Mouse (Mus musculus) neural tube, embryonic 13.5 days (tissue): ENCODE data around the gene Gm340. TPM values are rescaled to one million over a fixed set of nuclear protein-coding genes. Genes with fewer than 3 reads are reported as not detected.
A peak's percentile ranks its signal among the peaks of the same experiment; 100 is the strongest.

Experiments
- ATAC-seq: fragments of 200-750 bp; cut with Nextera tagmentation; 2 replicates; pipeline ENCODE4 v1.8.0; 2017; ENCODE audit warnings: low read depth, mild to moderate bottlenecking, moderate TSS enrichment, moderate library complexity
- H3K27ac ChIP-seq: fragments of 300-500 bp; sonication (generic); replicated peaks from 2 replicates; pipeline ENCODE4 v1.5.1; 2015; ENCODE audit warnings: moderate library complexity, mild to moderate bottlenecking, inconsistent platforms
- H3K27me3 ChIP-seq: fragments of 300-500 bp; sonication (generic); 2 replicates; pipeline ENCODE4 v1.6.1; 2015; ENCODE audit warnings: mild to moderate bottlenecking, inconsistent platforms
- H3K36me3 ChIP-seq: fragments of 300-500 bp; sonication (generic); 2 replicates; pipeline ENCODE4 v1.6.1; 2015; ENCODE audit warnings: mild to moderate bottlenecking, inconsistent platforms
- H3K4me1 ChIP-seq: fragments of 300-500 bp; sonication (generic); replicated peaks from 2 replicates; pipeline ENCODE4 v1.6.1; 2015; ENCODE audit warnings: inconsistent platforms
- H3K4me2 ChIP-seq: fragments of 300-500 bp; sonication (generic); 2 replicates; pipeline ENCODE4 v1.6.1; 2015; ENCODE audit warnings: inconsistent platforms, mild to moderate bottlenecking, moderate library complexity
- H3K4me3 ChIP-seq: fragments of 300-500 bp; sonication (generic); 2 replicates; pipeline ENCODE4 v1.5.1; 2015; ENCODE audit warnings: mild to moderate bottlenecking, inconsistent platforms
- H3K9ac ChIP-seq: fragments of 300-500 bp; sonication (generic); 2 replicates; pipeline ENCODE4 v1.6.1; 2015; ENCODE audit warnings: moderate library complexity, mild to moderate bottlenecking, inconsistent platforms
- H3K9me3 ChIP-seq: fragments of 300-500 bp; sonication (generic); 2 replicates; pipeline ENCODE4 v1.6.1; 2016; ENCODE audit warnings: inconsistent platforms
- WGBS: fragments of 180-500 bp; shearing (Covaris S2); methylation state at CpG from one replicate; pipeline ENCODE4 v1.1.7; 2015; 5-methylcytosine and 5-hydroxymethylcytosine counted together
- polyA plus RNA-seq: library from polyadenylated mRNA; unstranded; fragments of >200 nt; fragmentation: Nextera tagmentation; extraction: Ambion mirVana; gene quantifications from 2 replicates; pipeline ENCODE4 v1.2.1, GENCODE M21; 2015

Gm340 gene
- polyA plus RNA-seq, 1 experiment from 2014 or later, result 1.8 TPM

DNA sequence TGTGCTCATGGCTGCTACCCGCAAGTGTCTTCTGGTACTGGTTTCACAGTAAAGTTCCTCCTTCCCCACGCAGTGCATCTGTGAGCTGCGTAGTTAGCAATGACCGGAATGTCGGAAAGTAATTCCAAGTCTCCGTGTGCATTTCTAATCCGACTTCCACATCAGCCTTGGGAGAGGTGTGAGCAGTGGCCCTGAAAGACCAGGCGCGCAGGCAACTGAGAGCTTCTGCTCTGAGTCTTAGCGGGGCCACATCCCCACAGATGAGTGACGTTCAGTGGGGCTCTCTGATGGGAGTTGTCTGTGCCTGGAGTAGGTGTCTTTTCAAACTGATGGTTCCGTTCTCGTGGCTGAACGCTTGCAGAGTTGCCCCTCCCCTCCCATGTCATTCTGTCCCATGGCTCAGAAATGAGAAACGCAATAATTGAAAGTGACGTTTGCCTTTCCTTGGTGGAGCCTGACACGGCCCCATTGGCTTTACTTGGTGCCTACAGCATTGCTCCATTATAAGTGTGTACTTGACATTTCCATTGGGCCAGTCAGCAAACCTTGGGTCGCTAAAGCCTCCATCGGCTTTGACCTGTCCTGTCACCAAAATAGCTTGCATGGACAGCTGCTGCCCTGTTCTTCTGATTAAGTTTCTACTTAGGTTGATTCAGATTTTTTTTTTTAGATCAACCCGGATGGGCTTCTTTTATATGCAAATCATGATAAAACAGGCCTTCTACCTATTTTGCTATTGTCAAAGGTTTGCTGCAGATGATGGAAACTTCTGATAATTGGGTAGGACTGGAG, 5.5 kb downstream of the Gm340 start:
- Histone ChIP-seq H3K27me3 (no peaks in the 10 kb centered on the region), H3K4me1 (peaks cover 23% of the 10 kb centered on the region), H3K4me2 (no peak overlapping the region), H3K9ac (no peak overlapping the region), H3K9me3 (no peaks in the 10 kb centered on the region), H3K36me3 (peaks cover 40% of the 10 kb centered on the region), H3K4me3 (no peak overlapping the region), H3K27ac (no peak overlapping the region)
- no peak for ATAC-seq
- 92% methylated on average over 20 of the region's 20 CpGs for WGBS

DNA sequence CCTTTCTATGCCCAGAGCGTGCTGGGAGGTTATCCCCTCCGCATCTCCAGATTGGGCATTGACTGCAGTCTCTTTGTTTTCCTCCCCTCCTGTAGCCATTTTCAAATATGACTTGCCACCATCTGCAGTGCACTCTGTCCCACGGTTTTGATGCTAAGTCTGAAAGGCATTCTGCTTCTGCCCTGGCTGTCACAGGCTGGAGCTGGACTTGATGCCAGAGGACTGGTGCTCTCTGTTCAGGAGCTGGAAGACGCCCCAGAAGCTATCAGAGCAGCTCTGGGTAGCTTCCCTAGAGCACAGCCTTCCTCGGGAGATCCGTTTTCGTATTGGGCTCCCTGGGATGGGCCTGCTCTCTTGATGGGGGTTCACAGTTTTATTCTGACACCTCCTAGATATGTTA, 6.9 kb downstream of the Gm340 start:
- H3K4me3 ChIP-seq, result no peak overlapping the region
- no peak for ATAC-seq

DNA sequence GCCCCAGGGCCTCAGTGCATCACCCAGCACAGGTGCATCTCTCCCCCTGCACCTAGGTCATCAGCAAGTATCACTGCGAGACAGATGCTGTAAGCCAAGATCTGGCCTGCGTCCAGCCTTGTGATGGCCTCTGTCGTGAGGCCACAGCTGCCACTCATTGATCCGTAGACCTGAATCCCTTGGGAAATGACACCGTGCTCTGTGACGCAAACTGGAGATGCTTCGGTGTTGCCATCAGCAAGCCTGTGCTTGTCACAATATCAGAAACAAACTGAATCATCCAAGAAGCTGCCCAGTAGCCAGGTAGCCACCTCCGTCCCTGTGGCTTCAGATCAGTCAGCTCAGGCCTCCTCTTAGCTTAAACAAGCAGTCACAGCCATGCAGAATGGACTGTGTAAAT, 7.5 kb downstream of the Gm340 start:
- WGBS, result 67% methylated on average over 8 of the region's 8 CpGs
- no peak for ATAC-seq
- Histone ChIP-seq H3K27me3 (no peaks in the 10 kb centered on the region), H3K9ac (no peak overlapping the region), H3K27ac (no peak overlapping the region), H3K4me2 (no peak overlapping the region), H3K4me3 (no peak overlapping the region), H3K9me3 (no peaks in the 10 kb centered on the region), H3K4me1 (peaks cover 23% of the 10 kb centered on the region), H3K36me3 (peaks cover 20% of the 10 kb centered on the region)

More for the DNA sequence above, 6.9 kb downstream of the Gm340 start:
- H3K4me1 ChIP-seq, result peaks cover 23% of the 10 kb centered on the region
- peaks cover 26% of the 10 kb centered on the region for H3K36me3 ChIP-seq
- 84% methylated on average over 7 of the region's 7 CpGs for WGBS
- no peaks in the 10 kb centered on the region for H3K9me3 ChIP-seq
- H3K27me3 ChIP-seq, result no peaks in the 10 kb centered on the region
- no peak overlapping the region for H3K9ac ChIP-seq
- no peak overlapping the region for H3K4me2 ChIP-seq
- no peak overlapping the region for H3K27ac ChIP-seq

DNA sequence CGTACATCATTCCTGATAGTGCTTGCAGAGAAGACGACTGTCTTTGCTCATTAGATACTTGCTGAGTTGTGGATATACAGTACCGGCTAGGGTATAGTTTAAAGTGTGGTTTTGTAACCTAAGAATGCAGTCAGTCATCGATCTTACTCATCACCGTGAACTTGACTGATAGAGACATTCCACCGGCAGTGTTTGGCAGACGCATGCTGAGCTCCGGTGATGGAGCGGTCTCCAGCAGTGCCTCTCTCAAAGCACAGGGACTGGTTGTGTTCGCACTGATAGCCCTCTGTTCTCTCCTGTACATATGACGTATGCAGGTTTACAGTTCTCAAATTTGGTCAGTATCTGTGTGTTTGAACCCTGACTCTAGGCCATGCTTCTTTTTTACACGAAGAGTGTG, 9.6 kb downstream of the Gm340 start:
- no peak for ATAC-seq
- no peaks in the 10 kb centered on the region for H3K27me3 ChIP-seq

DNA sequence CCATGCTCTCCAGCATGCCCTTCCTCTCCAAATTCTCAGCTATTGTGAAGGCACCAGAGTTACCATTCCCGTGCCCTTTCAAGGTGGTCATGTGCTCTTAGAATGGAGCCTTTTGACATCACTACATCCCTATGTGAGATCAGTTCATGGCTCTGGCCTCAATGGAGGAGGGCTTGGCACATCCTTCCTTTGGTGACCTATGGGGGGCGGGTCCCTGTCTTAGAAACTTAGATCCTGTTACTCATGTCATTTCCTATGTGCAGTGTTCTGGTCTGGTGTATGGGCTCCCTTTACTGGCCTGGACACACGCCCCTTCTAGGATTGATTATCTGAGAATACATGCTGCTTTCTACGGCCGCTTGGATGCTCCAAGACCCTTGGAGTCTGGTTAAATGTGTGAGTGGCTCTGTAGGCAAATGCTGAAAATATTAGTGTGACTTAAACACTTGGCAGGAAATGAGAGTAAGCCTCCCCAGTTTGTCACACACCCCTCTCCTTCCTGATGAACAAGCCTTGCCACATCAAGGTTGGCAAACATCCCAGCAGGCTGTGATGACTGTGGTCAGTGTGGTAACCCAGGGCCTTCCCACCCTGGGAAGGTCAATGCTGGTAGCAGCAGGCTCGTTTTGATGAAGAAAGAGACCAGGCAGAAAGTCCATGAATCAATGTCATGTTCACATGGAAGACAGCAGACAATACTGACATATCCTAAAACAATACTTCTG, 15.2 kb downstream of the Gm340 start:
- no peak overlapping the region for H3K27ac ChIP-seq
- 79% methylated on average over 6 of the region's 6 CpGs for WGBS
- H3K4me3 ChIP-seq, result no peak overlapping the region
- H3K36me3 ChIP-seq, result peaks cover 15% of the 10 kb centered on the region
- H3K9me3 ChIP-seq, result no peaks in the 10 kb centered on the region
- H3K27me3 ChIP-seq, result no peaks in the 10 kb centered on the region
- H3K4me1 ChIP-seq, result peaks cover 14% of the 10 kb centered on the region
- H3K9ac ChIP-seq, result no peak overlapping the region
- ATAC-seq, result no peak
- H3K4me2 ChIP-seq, result no peak overlapping the region

More for the DNA sequence above, 9.6 kb downstream of the Gm340 start:
- H3K4me1 ChIP-seq, result peaks cover 23% of the 10 kb centered on the region
- WGBS, result 57% methylated on average over 12 of the region's 12 CpGs
- no peak overlapping the region for H3K4me2 ChIP-seq
- no peaks in the 10 kb centered on the region for H3K9me3 ChIP-seq
- H3K4me3 ChIP-seq, result no peak overlapping the region
- no peak overlapping the region for H3K27ac ChIP-seq
- H3K36me3 ChIP-seq, result 0 out of 2 replicates have a peak, but pooled peaks cover 2% of the 10 kb centered on the region
- no peak overlapping the region for H3K9ac ChIP-seq

DNA sequence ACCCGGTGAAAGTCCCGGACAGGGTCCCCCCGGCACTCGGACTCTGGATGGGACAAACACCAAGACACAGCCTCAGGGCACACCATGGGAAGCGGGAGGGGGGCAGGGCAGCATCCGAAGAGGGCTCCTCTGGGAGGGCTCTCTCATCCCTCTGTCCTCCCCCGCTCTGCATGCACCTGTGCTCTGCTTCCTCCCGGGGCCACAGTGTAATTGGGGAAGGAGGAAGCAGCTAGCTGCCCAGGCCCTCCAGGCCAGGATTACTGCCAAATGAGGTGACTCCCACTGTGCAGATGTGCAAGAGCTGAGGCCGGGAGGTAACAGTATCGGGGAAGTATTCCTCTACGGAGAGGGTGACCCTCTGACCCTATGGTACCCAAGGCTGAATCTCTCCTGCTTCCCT, 18.5 kb downstream of the Gm340 start:
- H3K27me3 ChIP-seq, result no peaks in the 10 kb centered on the region
- no peak overlapping the region for H3K27ac ChIP-seq
- no peak for ATAC-seq
- H3K4me1 ChIP-seq, result peaks cover 13% of the 10 kb centered on the region
- no peak overlapping the region for H3K4me3 ChIP-seq
- H3K9me3 ChIP-seq, result no peaks in the 10 kb centered on the region
- H3K9ac ChIP-seq, result no peak overlapping the region
- no peak overlapping the region for H3K4me2 ChIP-seq
- 41% methylated on average over 11 of the region's 11 CpGs for WGBS
- peaks cover 38% of the 10 kb centered on the region for H3K36me3 ChIP-seq

DNA sequence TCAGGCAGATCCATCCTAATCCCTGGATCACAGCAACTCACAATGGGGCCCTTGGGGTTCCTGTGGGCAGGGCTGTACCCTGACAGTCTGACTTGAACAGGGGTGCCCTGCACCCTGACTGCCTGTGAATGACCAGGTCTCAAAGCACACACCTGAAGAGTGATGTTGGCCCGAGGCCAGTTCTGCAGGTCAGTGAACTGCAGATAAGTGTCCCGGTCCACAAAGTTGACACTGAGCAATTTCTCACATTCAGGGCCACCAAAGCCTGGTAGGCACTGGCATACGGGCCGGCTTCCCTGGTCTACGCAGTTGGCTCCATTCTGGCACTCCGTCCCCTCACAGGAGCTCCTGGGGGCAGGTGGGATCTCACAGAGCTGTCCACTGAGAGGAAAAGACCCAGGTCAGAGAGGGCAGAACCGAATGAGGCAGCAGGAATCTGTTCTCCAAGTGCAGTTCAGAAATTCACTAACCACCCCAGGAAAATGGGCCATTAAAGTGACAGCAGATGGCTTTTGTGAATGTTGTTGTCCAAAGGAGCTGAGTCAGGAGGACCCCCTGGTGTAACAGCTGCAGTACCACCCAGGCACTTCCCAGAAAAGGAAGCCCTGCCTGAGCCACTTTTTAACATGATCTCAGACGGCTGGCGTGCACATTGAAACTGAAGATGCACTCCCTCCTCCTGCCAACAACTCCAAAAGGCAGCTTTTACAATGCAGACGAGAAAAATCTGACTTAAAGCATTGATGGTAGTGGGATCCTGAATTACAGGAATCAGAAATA, 24.2 kb downstream of the Gm340 start:
- Histone ChIP-seq H3K9ac (no peak overlapping the region), H3K4me1 (peaks cover under 1% of the 10 kb centered on the region; the same call in 1 of the 2 replicates), H3K4me2 (no peak overlapping the region), H3K9me3 (no peaks in the 10 kb centered on the region), H3K27me3 (no peaks in the 10 kb centered on the region), H3K36me3 (peaks cover 57% of the 10 kb centered on the region), H3K4me3 (no peak overlapping the region), H3K27ac (no peak overlapping the region)
- no peak for ATAC-seq
- 75% methylated on average over 10 of the region's 10 CpGs for WGBS

DNA sequence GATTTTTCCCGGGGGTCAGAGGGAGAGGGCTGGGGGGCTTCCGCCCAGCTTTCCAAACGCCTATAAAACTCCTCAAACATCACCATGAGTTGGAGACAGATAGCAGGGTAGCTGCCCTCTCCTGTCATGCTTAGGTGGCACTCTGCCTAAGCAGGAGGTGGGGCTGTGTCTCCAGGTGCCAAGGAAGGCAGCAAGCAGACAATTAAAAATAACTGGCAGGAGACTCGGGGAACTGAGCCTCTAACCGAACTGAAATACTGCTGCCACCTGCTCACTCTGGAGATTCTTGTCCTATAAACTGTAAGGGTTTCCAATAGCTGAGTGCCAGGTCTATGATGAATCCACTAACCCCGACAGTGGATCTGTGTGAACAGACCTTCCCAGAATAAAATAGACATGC, 29.5 kb downstream of the Gm340 start:
- Histone ChIP-seq H3K9ac (no peak overlapping the region), H3K4me2 (no peak overlapping the region), H3K4me1 (peaks cover 41% of the 10 kb centered on the region), H3K9me3 (no peaks in the 10 kb centered on the region), H3K36me3 (peaks cover 25% of the 10 kb centered on the region), H3K27me3 (no peaks in the 10 kb centered on the region; the same call in 1 of the 2 replicates), H3K4me3 (no peak overlapping the region), H3K27ac (no peak overlapping the region)
- 73% methylated on average over 6 of the region's 6 CpGs for WGBS
- no peak for ATAC-seq

DNA sequence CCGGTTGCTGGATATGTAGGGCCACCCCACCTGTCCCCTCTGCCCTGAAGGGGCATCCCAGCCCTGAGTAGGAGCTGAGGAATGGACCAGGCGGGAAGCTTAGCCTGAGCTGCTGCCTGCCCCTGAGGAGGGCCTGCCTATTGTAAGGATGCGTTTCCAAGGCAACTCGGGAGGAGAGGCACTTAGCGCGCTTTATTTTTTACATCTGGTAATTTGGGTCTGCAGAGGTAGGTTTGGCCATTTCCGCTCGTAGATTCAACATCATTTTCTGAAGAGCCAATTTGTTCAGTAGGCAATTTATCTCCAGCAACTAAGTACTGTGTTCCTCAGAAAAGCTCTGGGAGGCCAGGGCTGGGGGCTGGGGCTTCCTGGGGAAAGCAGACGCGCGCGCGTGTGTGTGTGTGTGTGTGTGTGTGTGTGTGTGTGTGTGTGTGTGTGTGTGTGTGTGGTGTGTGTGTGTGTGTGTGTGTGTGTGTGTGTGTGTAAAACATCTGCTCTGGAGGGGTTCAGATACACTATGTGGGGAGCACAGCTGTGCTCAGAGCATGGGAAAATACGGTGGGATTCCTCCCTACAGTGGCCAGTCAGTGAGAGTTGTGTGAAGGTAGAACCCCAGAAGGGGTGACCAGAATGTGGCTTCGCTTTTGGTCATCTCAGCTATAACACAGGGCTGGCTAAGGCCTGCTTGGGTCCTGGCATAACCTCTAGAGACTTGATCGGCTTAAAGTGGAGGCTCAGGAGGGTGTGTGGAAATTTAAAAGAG, 31.3 kb downstream of the Gm340 start:
- 27% methylated on average over 16 of the region's 16 CpGs for WGBS
- Histone ChIP-seq H3K4me2 (peak overlapping the region; percentile 30), H3K4me1 (peaks cover 59% of the 10 kb centered on the region), H3K36me3 (peaks cover 18% of the 10 kb centered on the region; the same call in 1 of the 2 replicates), H3K9me3 (no peaks in the 10 kb centered on the region), H3K9ac (no peak overlapping the region; the same call in 1 of the 2 replicates), H3K4me3 (no peak overlapping the region), H3K27me3 (no peaks in the 10 kb centered on the region; the same call in 1 of the 2 replicates), H3K27ac (peak overlapping the region; percentile 74)
- ATAC-seq, result peak; percentile 56; the same call in 1 of the 2 replicates

DNA sequence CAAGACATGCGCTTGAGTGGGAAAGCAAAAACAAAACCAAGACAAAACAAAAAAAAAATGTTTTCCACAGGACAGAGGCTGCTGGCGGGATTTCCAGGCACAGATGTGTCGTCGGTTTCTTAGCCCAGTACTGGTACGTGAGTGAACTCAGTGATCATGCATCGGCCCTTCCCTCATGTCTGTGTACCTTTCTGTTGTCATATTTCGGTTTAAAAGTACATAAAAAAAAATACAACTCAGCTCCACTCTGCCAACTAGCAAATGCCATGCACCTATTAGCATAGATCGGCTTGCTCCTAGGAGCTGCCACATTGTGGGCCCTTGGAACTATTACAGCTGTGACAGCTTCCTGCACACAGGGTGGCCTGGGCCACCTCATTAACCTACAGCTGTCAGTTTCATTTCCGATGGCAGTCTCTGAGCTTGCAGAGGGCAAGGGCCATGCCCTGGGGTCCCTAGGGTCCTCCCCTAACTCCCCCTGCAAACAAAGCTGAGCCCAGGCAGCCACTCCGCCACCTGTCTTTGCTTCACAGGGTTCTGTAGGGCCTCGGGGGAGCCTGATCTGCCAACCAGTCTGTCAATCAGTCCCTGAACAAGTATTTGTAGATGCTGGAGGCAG, 33.5 kb downstream of the Gm340 start:
- 57% methylated on average over 11 of the region's 11 CpGs for WGBS
- Histone ChIP-seq H3K4me2 (no peak overlapping the region), H3K4me3 (no peak overlapping the region), H3K27ac (0 out of 2 replicates have a peak overlapping the region, but pooled peaks have one; percentile 18), H3K9me3 (no peaks in the 10 kb centered on the region), H3K4me1 (peaks cover 72% of the 10 kb centered on the region), H3K27me3 (no peaks in the 10 kb centered on the region; the same call in 1 of the 2 replicates), H3K9ac (no peak overlapping the region), H3K36me3 (peaks cover 9% of the 10 kb centered on the region; the same call in 1 of the 2 replicates)
- ATAC-seq, result no peak

DNA sequence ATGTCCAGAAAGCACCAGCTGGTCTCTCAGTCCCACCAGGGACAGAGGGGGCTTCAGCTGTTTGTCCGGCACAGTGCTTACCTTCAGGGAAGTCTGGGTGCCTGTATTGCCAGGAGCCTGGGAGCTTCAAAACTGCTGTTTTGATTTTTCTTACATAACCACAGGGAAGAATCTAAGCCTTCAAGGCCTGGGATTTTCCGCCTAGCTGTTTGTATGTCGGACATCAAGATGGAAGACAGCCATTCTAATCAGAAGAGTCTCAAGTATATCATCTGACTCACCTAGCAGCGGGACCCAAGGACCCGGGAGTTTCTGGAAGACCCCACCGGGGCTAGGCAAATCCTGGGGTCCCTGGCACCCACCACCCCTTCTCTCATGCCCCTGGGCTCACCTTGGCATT, 34.1 kb downstream of the Gm340 start:
- Histone ChIP-seq H3K36me3 (0 out of 2 replicates have a peak, but pooled peaks cover 6% of the 10 kb centered on the region), H3K9ac (no peak overlapping the region), H3K4me3 (no peak overlapping the region), H3K4me1 (peaks cover 72% of the 10 kb centered on the region), H3K27me3 (no peaks in the 10 kb centered on the region; the same call in 1 of the 2 replicates), H3K27ac (0 out of 2 replicates have a peak overlapping the region, but pooled peaks have one; percentile 18), H3K4me2 (no peak overlapping the region), H3K9me3 (no peaks in the 10 kb centered on the region)
- ATAC-seq, result no peak
- 81% methylated on average over 6 of the region's 6 CpGs for WGBS
